Mouse (Mus musculus) CH12.LX (cell line): Measurements from ENCODE around the gene Spc25. TPM values are rescaled to one million over a fixed set of nuclear protein-coding genes. Genes with fewer than 3 reads are reported as not detected.

Experiments used
- DNase-seq: peaks from one replicate; pipeline ENCODE4 v3.0.0-alpha.2; 2013; ENCODE audit errors: extremely low read depth
- H3K27ac ChIP-seq: 2 replicates; pipeline ENCODE4 v1.5.1; 2012; ENCODE audit warnings: low read depth, mild to moderate bottlenecking, control low read depth, moderate library complexity; ENCODE audit not compliant: insufficient read depth
- H3K27me3 ChIP-seq: replicated peaks from 2 replicates; pipeline ENCODE3; 2012; ENCODE audit warnings: inconsistent platforms
- H3K36me3 ChIP-seq, 2 experiments: replicated peaks in 1 of 2; 2 replicates each; pipeline versions ENCODE3 to v1.6.1; 2012; ENCODE audit warnings: inconsistent platforms in 1 of 2, low read length in 1 of 2, mild to moderate bottlenecking in 1 of 2, mixed read lengths in 1 of 2, moderate library complexity in 1 of 2; ENCODE audit not compliant: control insufficient read depth in 1 of 2, insufficient read depth in 1 of 2
- H3K4me1 ChIP-seq, 2 experiments: 2 replicates each; pipeline ENCODE4 v1.6.1; 2012; ENCODE audit warnings: inconsistent platforms in 1 of 2, moderate library complexity in 1 of 2; ENCODE audit not compliant: insufficient read depth in 2 of 2, control insufficient read depth in 1 of 2
- H3K4me2 ChIP-seq: 2 replicates; pipeline ENCODE4 v1.6.1; 2012; ENCODE audit warnings: low read depth, mild to moderate bottlenecking, control low read depth; ENCODE audit not compliant: poor library complexity, insufficient read depth, severe bottlenecking
- H3K4me3 ChIP-seq, 3 experiments: fragments of 150-350 bp in 1 of 3; sonication (generic) in 1 of 3; replicated peaks in 1 of 3; 2 replicates each; pipeline versions ENCODE3 to v1.5.1; 2011 to 2012; ENCODE audit warnings: low read depth in 2 of 3, low read length in 2 of 3, mild to moderate bottlenecking in 2 of 3, moderate library complexity in 2 of 3, control low read depth in 1 of 3, improper control_type of control experiment in 1 of 3, inconsistent platforms in 1 of 3, mixed read lengths in 1 of 3; ENCODE audit not compliant: poor library complexity in 1 of 3
- H3K79me2 ChIP-seq: replicated peaks from 2 replicates; pipeline ENCODE4 v1.6.1; 2012; ENCODE audit warnings: mild to moderate bottlenecking, moderate library complexity; ENCODE audit not compliant: control insufficient read depth, poor library complexity, insufficient read depth, severe bottlenecking; ENCODE audit errors: extremely low read depth
- H3K9ac ChIP-seq: 2 replicates; pipeline ENCODE4 v1.6.1; 2012; ENCODE audit warnings: low read depth, mild to moderate bottlenecking, control low read depth, moderate library complexity; ENCODE audit not compliant: insufficient read depth
- H3K9me3 ChIP-seq: replicated peaks from 2 replicates; pipeline ENCODE3; 2012; ENCODE audit warnings: low read length, inconsistent platforms, mixed read lengths
- CHD1 ChIP-seq: IDR thresholded peaks from 2 replicates; pipeline ENCODE4 v1.6.1; 2012; ENCODE audit warnings: low read depth, low read length, improper control_type of control experiment, inconsistent platforms
- CTCF ChIP-seq, 2 experiments: IDR thresholded peaks in 1 of 2; conservative IDR thresholded peaks in 1 of 2; 2 replicates each; pipeline ENCODE4 v1.5.1; 2011 to 2012; ENCODE audit warnings: low read depth in 2 of 2, low read length in 2 of 2, improper control_type of control experiment in 1 of 2, inconsistent platforms in 1 of 2, mild to moderate bottlenecking in 1 of 2, moderate library complexity in 1 of 2
- ELF1 ChIP-seq: IDR thresholded peaks from 2 replicates; pipeline ENCODE4 v1.6.1; 2014; ENCODE audit warnings: low read depth, mild to moderate bottlenecking, inconsistent platforms, low read length, improper control_type of control experiment
- EP300 ChIP-seq: IDR thresholded peaks from 2 replicates; pipeline ENCODE4 v1.6.1; 2011; ENCODE audit warnings: low read length, improper control_type of control experiment
- ETS1 ChIP-seq: conservative IDR thresholded peaks from 2 replicates; pipeline ENCODE4 v1.6.1; 2012; ENCODE audit warnings: low read depth, mild to moderate bottlenecking, inconsistent platforms, low read length, improper control_type of control experiment, moderate library complexity
- HCFC1 ChIP-seq: IDR thresholded peaks from 2 replicates; pipeline ENCODE4 v1.6.1; 2012; ENCODE audit warnings: low read depth, mild to moderate bottlenecking, inconsistent platforms, low read length, improper control_type of control experiment
- IRF4 ChIP-seq: IDR thresholded peaks from 2 replicates; pipeline ENCODE4 v1.6.1; 2014; ENCODE audit warnings: low read depth, mild to moderate bottlenecking, inconsistent platforms, low read length, improper control_type of control experiment
- JUND ChIP-seq: conservative IDR thresholded peaks from 2 replicates; pipeline ENCODE4 v1.6.1; 2011; ENCODE audit warnings: low read depth, low read length, improper control_type of control experiment
- KAT2A ChIP-seq: IDR thresholded peaks from 2 replicates; pipeline ENCODE4 v1.6.1; 2012; ENCODE audit warnings: low read length, improper control_type of control experiment, inconsistent platforms; ENCODE audit not compliant: insufficient replicate concordance
- MAZ ChIP-seq: IDR thresholded peaks from 2 replicates; pipeline ENCODE4 v1.6.1; 2012; ENCODE audit warnings: low read depth, mild to moderate bottlenecking, inconsistent platforms, low read length, improper control_type of control experiment, moderate library complexity
- MYC ChIP-seq: IDR thresholded peaks from 2 replicates; pipeline ENCODE4 v1.6.1; 2011; ENCODE audit warnings: low read depth, mild to moderate bottlenecking, improper control_type of control experiment, low read length
- PAX5 ChIP-seq: IDR thresholded peaks from 2 replicates; pipeline ENCODE4 v1.6.1; 2012; ENCODE audit warnings: low read length, inconsistent platforms, mixed read lengths
- RAD21 ChIP-seq: IDR thresholded peaks from 2 replicates; pipeline ENCODE4 v1.6.1; 2011; ENCODE audit warnings: low read depth, mild to moderate bottlenecking, low read length, improper control_type of control experiment, moderate library complexity
- RCOR1 ChIP-seq: conservative IDR thresholded peaks from 2 replicates; pipeline ENCODE4 v1.6.1; 2012; ENCODE audit warnings: low read depth, mild to moderate bottlenecking, inconsistent platforms, low read length, improper control_type of control experiment
- USF2 ChIP-seq: conservative IDR thresholded peaks from 2 replicates; pipeline ENCODE4 v1.6.1; 2011; ENCODE audit warnings: low read depth, low read length, improper control_type of control experiment
- ZKSCAN1 ChIP-seq: IDR thresholded peaks from 2 replicates; pipeline ENCODE4 v1.6.1; 2012; ENCODE audit warnings: low read depth, inconsistent platforms, low read length, improper control_type of control experiment, borderline replicate concordance
- ZMIZ1 ChIP-seq: IDR thresholded peaks from 2 replicates; pipeline ENCODE4 v1.6.1; 2012; ENCODE audit warnings: low read depth, mild to moderate bottlenecking, inconsistent platforms, low read length, improper control_type of control experiment
- ZNF384 ChIP-seq: IDR thresholded peaks from 2 replicates; pipeline ENCODE4 v1.6.1; 2012; ENCODE audit warnings: low read depth, low read length, improper control_type of control experiment, inconsistent platforms
- dilution Hi-C: fragments of 300-500 bp; cut with MboI; formaldehyde crosslinking; loops from 2 replicates; pipeline ENCODE4 v1.14.3; 2020; ENCODE audit warnings: low sequenced_read_pairs; ENCODE audit not compliant: extremely low pct_unique_long_range_greater_than_20kb, extremely low pct_ligation_motif_present
- in situ Hi-C: fragments of 300-500 bp; cut with MboI; formaldehyde crosslinking; loops from 3 replicates; pipeline ENCODE4 v1.14.3; 2019; ENCODE audit warnings: low sequenced_read_pairs, low pct_ligation_motif_present, low pct_unique_long_range_greater_than_20kb, mixed read lengths
- polyA plus RNA-seq: library from polyadenylated mRNA; unstranded; fragments of >175 nt; gene quantifications from 2 replicates; pipeline ENCODE4 v1.2.1, GENCODE M21; 2012; ENCODE audit warnings: low read depth; ENCODE audit not compliant: insufficient read length
- total RNA-seq, 2 experiments: library from RNA; depleted of rRNA; stranded (reverse); fragments of 300-350 nt in 1 of 2; fragments of >200 nt in 1 of 2; gene quantifications; 2 replicates each; pipeline ENCODE4 v1.2.3; 2012 to 2014

The Spc25 gene
- total and polyA plus RNA-seq, 3 experiments, result 31.7 to 67.2 (median 50.0) TPM

GRCm38 (mm10) chr2:69179721-69180120 lies 26.3 kb downstream of the Spc25 start:
- H3K9me3 ChIP-seq, result no peaks in the 10 kb centered on the region
- no peaks in the 10 kb centered on the region for H3K79me2 ChIP-seq
- no peak for TF ChIP-seq CTCF (conservative IDR thresholded peaks at IDR 0.05 in 1 of 2, IDR thresholded peaks at IDR 0.05 in 1 of 2; ENCODE audit: low read depth in 2 of 2, low read length in 2 of 2)
- no peak for TF ChIP-seq JUND
- no peak for TF ChIP-seq ZKSCAN1
- TF ChIP-seq, all 38 proteins: peak for 0
- Histone ChIP-seq H3K4me2 (no peak overlapping the region), H3K9ac (no peak overlapping the region), H3K27me3 (no peaks in the 10 kb centered on the region), H3K27ac (no peak overlapping the region), H3K36me3 (peaks cover 0 to 4% of the 10 kb centered on the region in 2 experiments), H3K4me1 (peaks cover 2 to 8% of the 10 kb centered on the region in 2 experiments; a peak in 3 of 4 replicates), H3K4me3 (no peak overlapping the region)
- dilution Hi-C loops (no loop called here), in situ Hi-C loops (no loop called here)
- DNase-seq, result no peak

- in situ Hi-C loops, result no loop called here
- no peak overlapping the region for H3K4me3 ChIP-seq
- no peak overlapping the region for H3K9ac ChIP-seq
- H3K9me3 ChIP-seq, result no peaks in the 10 kb centered on the region
- H3K27ac ChIP-seq, result no peak overlapping the region
- no peak for DNase-seq
- H3K27me3 ChIP-seq, result no peaks in the 10 kb centered on the region
- dilution Hi-C loops, result no loop called here
- H3K4me1 ChIP-seq, result peaks cover 2 to 8% of the 10 kb centered on the region in 2 experiments; a peak in 3 of 4 replicates
- H3K79me2 ChIP-seq, result no peaks in the 10 kb centered on the region
- no peak overlapping the region for H3K4me2 ChIP-seq
- no peaks in the 10 kb centered on the region for H3K36me3 ChIP-seq
- no peak for TF ChIP-seq ETS1
- no peak for TF ChIP-seq ZNF384
- TF ChIP-seq MYC, result no peak
- no peak for TF ChIP-seq CHD1
- no peak for TF ChIP-seq ZKSCAN1
- no peak for TF ChIP-seq RAD21
- TF ChIP-seq USF2, result no peak
- no peak for TF ChIP-seq MAZ
- TF ChIP-seq HCFC1, result no peak
- TF ChIP-seq PAX5, result no peak
- no peak for TF ChIP-seq KAT2A
Observed at GRCm38 (mm10) chr2:69175296-69175695, 30.7 kb downstream of the Spc25 start.

GRCm38 (mm10) chr2:69170395-69171077 lies 35.5 kb downstream of the Spc25 start:
- Histone ChIP-seq H3K4me1 (no peaks in the 10 kb centered on the region), H3K27ac (no peak overlapping the region), H3K4me3 (no peak overlapping the region), H3K79me2 (no peaks in the 10 kb centered on the region), H3K4me2 (no peak overlapping the region), H3K27me3 (no peaks in the 10 kb centered on the region), H3K36me3 (no peaks in the 10 kb centered on the region), H3K9me3 (no peaks in the 10 kb centered on the region), H3K9ac (no peak overlapping the region)
- dilution Hi-C loops (no loop called here), in situ Hi-C loops (no loop called here)
- no peak for DNase-seq
- TF ChIP-seq RCOR1 (no peak), ZMIZ1 (no peak), ELF1 (no peak), MYC (no peak), EP300 (no peak), IRF4 (no peak)
